Mouse (Mus musculus): ENCODE measurements around the gene Ttc37. TPM values are rescaled to one million over a fixed set of nuclear protein-coding genes. Genes with fewer than 3 reads are reported as not detected.

Ttc37 gene
- polyA plus RNA-seq, 1 experiment from 2014 or later: 13.1 TPM

GRCm38 (mm10) chr13:76187651-76188050 lies 89.1 kb downstream of the Ttc37 start:
- Histone ChIP-seq H3K4me3 (no peak overlapping the region), H3K36me3 (peaks cover 19% of the 10 kb centered on the region), H3K9me3 (no peaks in the 10 kb centered on the region), H3K9ac (no peak overlapping the region), H3K27me3 (replicated peaks) (no peaks in the 10 kb centered on the region), H3K27ac (no peak overlapping the region), H3K4me1 (no peaks in the 10 kb centered on the region), H3K4me2 (replicated peaks) (no peak overlapping the region)
- no peak for ATAC-seq (ENCODE audit: low FRiP score, low read depth)
- WGBS: 90% methylated on average over 5 of the region's 5 CpGs

- H3K4me2 ChIP-seq (replicated peaks): no peak overlapping the region
- 78% methylated on average over 3 of the region's 3 CpGs for WGBS
- no peak overlapping the region for H3K27ac ChIP-seq
- ATAC-seq (ENCODE audit: low FRiP score, low read depth): 0 out of 2 replicates have a peak, but pooled peaks have one; percentile 34
- no peak overlapping the region for H3K4me3 ChIP-seq
- H3K36me3 ChIP-seq: peaks cover 19% of the 10 kb centered on the region
- H3K4me1 ChIP-seq: no peaks in the 10 kb centered on the region
- no peak overlapping the region for H3K9ac ChIP-seq
- no peaks in the 10 kb centered on the region for H3K27me3 ChIP-seq (replicated peaks)
- H3K9me3 ChIP-seq: no peaks in the 10 kb centered on the region
Measured at GRCm38 (mm10) chr13:76189190-76189589, 90.7 kb downstream of the Ttc37 start.

- Histone ChIP-seq H3K27me3 (replicated peaks) (no peaks in the 10 kb centered on the region), H3K4me3 (no peak overlapping the region), H3K27ac (no peak overlapping the region), H3K36me3 (peaks cover 19% of the 10 kb centered on the region), H3K4me2 (replicated peaks) (no peak overlapping the region), H3K9me3 (no peaks in the 10 kb centered on the region), H3K9ac (no peak overlapping the region), H3K4me1 (no peaks in the 10 kb centered on the region)
- ATAC-seq (ENCODE audit: low FRiP score, low read depth): no peak
- WGBS: 74% methylated on average over 3 of the region's 3 CpGs
Measured at GRCm38 (mm10) chr13:76190273-76190672, 91.7 kb downstream of the Ttc37 start.

GRCm38 (mm10) chr13:76194937-76195336 lies 96.4 kb downstream of the Ttc37 start:
- Histone ChIP-seq H3K4me3 (no peak overlapping the region), H3K27ac (no peak overlapping the region), H3K4me2 (replicated peaks) (no peak overlapping the region), H3K4me1 (no peaks in the 10 kb centered on the region), H3K9ac (no peak overlapping the region), H3K27me3 (replicated peaks) (no peaks in the 10 kb centered on the region), H3K36me3 (peaks cover 15% of the 10 kb centered on the region; the same call in 1 of the 2 replicates), H3K9me3 (no peaks in the 10 kb centered on the region)
- no peak for ATAC-seq (ENCODE audit: low FRiP score, low read depth)

- no peaks in the 10 kb centered on the region for H3K27me3 ChIP-seq (replicated peaks)
- no peak overlapping the region for H3K9ac ChIP-seq
- ATAC-seq (ENCODE audit: low FRiP score, low read depth): no peak
- H3K4me3 ChIP-seq: no peak overlapping the region
- H3K36me3 ChIP-seq: peaks cover 13% of the 10 kb centered on the region; the same call in 1 of the 2 replicates
- WGBS: 90% methylated on average over 8 of the region's 8 CpGs
- H3K4me1 ChIP-seq: no peaks in the 10 kb centered on the region
- no peak overlapping the region for H3K27ac ChIP-seq
- no peaks in the 10 kb centered on the region for H3K9me3 ChIP-seq
- no peak overlapping the region for H3K4me2 ChIP-seq (replicated peaks)
Measured at GRCm38 (mm10) chr13:76195431-76196138, 97.1 kb downstream of the Ttc37 start.

- Histone ChIP-seq H3K27me3 (replicated peaks) (no peaks in the 10 kb centered on the region), H3K4me1 (no peaks in the 10 kb centered on the region), H3K9me3 (no peaks in the 10 kb centered on the region), H3K27ac (no peak overlapping the region), H3K9ac (no peak overlapping the region), H3K4me2 (replicated peaks) (no peak overlapping the region), H3K4me3 (no peak overlapping the region), H3K36me3 (0 out of 2 replicates have a peak, but pooled peaks cover 4% of the 10 kb centered on the region)
- ATAC-seq (ENCODE audit: low FRiP score, low read depth): no peak
- WGBS: 79% methylated on average over 3 of the region's 3 CpGs
Measured at GRCm38 (mm10) chr13:76197297-76197848, 98.8 kb downstream of the Ttc37 start.

GRCm38 (mm10) chr13:76199943-76200342 lies 101.4 kb downstream of the Ttc37 start:
- no peak overlapping the region for H3K9ac ChIP-seq
- no peak overlapping the region for H3K4me3 ChIP-seq
- no peaks in the 10 kb centered on the region for H3K27me3 ChIP-seq (replicated peaks)
- no peaks in the 10 kb centered on the region; the same call in 1 of the 2 replicates for H3K9me3 ChIP-seq
- no peak for ATAC-seq (ENCODE audit: low FRiP score, low read depth)
- no peak overlapping the region for H3K27ac ChIP-seq
- 92% methylated on average over 4 of the region's 4 CpGs for WGBS
- no peaks in the 10 kb centered on the region for H3K4me1 ChIP-seq
- H3K4me2 ChIP-seq (replicated peaks): no peak overlapping the region
- 0 out of 2 replicates have a peak, but pooled peaks cover 4% of the 10 kb centered on the region for H3K36me3 ChIP-seq

- no peaks in the 10 kb centered on the region for H3K4me1 ChIP-seq
Measured at GRCm38 (mm10) chr13:76214928-76215327, 116.4 kb downstream of the Ttc37 start.

GRCm38 (mm10) chr13:76215397-76215796 lies 116.9 kb downstream of the Ttc37 start:
- no peak; the same call in 1 of the 2 replicates for ATAC-seq (ENCODE audit: low FRiP score, low read depth)
- Histone ChIP-seq H3K27ac (no peak overlapping the region), H3K9ac (no peak overlapping the region)

More at GRCm38 (mm10) chr13:76214928-76215327, 116.4 kb downstream of the Ttc37 start:
- Histone ChIP-seq H3K4me3 (no peak overlapping the region), H3K4me2 (replicated peaks) (no peak overlapping the region), H3K9me3 (no peaks in the 10 kb centered on the region), H3K27me3 (replicated peaks) (no peaks in the 10 kb centered on the region), H3K36me3 (no peaks in the 10 kb centered on the region), H3K27ac (no peak overlapping the region), H3K9ac (no peak overlapping the region)
- no peak for ATAC-seq (ENCODE audit: low FRiP score, low read depth)
- WGBS: 81% methylated on average over 2 of the region's 2 CpGs

More at GRCm38 (mm10) chr13:76215397-76215796, 116.9 kb downstream of the Ttc37 start:
- Histone ChIP-seq H3K27me3 (replicated peaks) (no peaks in the 10 kb centered on the region), H3K9me3 (no peaks in the 10 kb centered on the region), H3K4me3 (no peak overlapping the region), H3K4me2 (replicated peaks) (no peak overlapping the region), H3K36me3 (no peaks in the 10 kb centered on the region), H3K4me1 (no peaks in the 10 kb centered on the region)
- WGBS: 50% methylated on average over 2 of the region's 2 CpGs

Other genes starting within 250 kb of the Ttc37 start
- gene Rhobtb3, start 154.8 kb upstream of the Ttc37 start, polyA plus RNA-seq (2016; fragmentation: Nextera tagmentation; extraction: Ambion mirVana): 45.0 and 45.9 TPM in 2 replicates
- gene Spata9, start 131.6 kb upstream of the Ttc37 start, polyA plus RNA-seq (2016; fragmentation: Nextera tagmentation; extraction: Ambion mirVana): 0.75 and 1.2 TPM in 2 replicates
- gene Rfesd, start 80.0 kb upstream of the Ttc37 start, polyA plus RNA-seq (2016; fragmentation: Nextera tagmentation; extraction: Ambion mirVana): 16.4 and 20.1 TPM in 2 replicates
- gene Gpr150, start 41.7 kb upstream of the Ttc37 start, polyA plus RNA-seq (2016; fragmentation: Nextera tagmentation; extraction: Ambion mirVana): 0.80 and 0.91 TPM in 2 replicates
- gene Arsk, start 74 bp upstream of the Ttc37 start, polyA plus RNA-seq (2016; fragmentation: Nextera tagmentation; extraction: Ambion mirVana): 4.2 and 5.0 TPM in 2 replicates
- not detected in 2 replicates for gene Fam81b, start 206.3 kb downstream of the Ttc37 start, polyA plus RNA-seq (2016; fragmentation: Nextera tagmentation; extraction: Ambion mirVana)

Measured in neural tube, embryonic 12.5 days (tissue).